Mouse (Mus musculus) adrenal gland, adult 10 weeks (tissue): ENCODE measurements around the gene Gm16867. TPM values are rescaled to one million over a fixed set of nuclear protein-coding genes. Genes with fewer than 3 reads are reported as not detected.

ENCODE experiments used
- polyA plus RNA-seq: library from polyadenylated mRNA; stranded (reverse); fragments of 350-450 nt; fragmentation: Illumina TruSeq; extraction: RNeasy Lipid Tissue Mini Kit (QIAGEN cat#74804); gene quantifications from one replicate; pipeline ENCODE4 v1.2.3, GENCODE M21; 2014; ENCODE audit warnings: low read depth, low replicate concordance

Gene Gm16867
- polyA plus RNA-seq = 5.9 TPM

GRCm38 (mm10) chr14:69503174-69503573, at the start of gene Gm16867:
Gm16867 (minus strand) TSS chr14:69503362.

GRCm38 (mm10) chr14:69512449-69512848, 9.3 kb upstream of the Gm16867 start, which contains the start of gene Gm27179:
Gm27179 (minus strand) TSS chr14:69512549.

Other genes with a start within 250 kb of the Gm16867 start
- gene Synb, start 209.1 kb downstream of the Gm16867 start, polyA plus RNA-seq = not detected
- not detected for gene Gm27179, start 9.2 kb upstream of the Gm16867 start, polyA plus RNA-seq
- 34.6 TPM for gene Entpd4b, start 52.1 kb upstream of the Gm16867 start, polyA plus RNA-seq